Mouse (Mus musculus): Measurements from ENCODE around the gene Larp6.

The Larp6 gene

GRCm38 (mm10) chr9:60712771-60713541 lies at the start of gene Larp6:
Larp6 (plus strand) TSS chr9:60712989.
- peak in 1 of 2 experiments; percentile 39 for DNase-seq

- peak; percentile 7 to 45 for DNase-seq
Observed at GRCm38 (mm10) chr9:60664385-60664784, 48.4 kb upstream of the Larp6 start.

GRCm38 (mm10) chr9:60664866-60665265 lies 47.9 kb upstream of the Larp6 start:
- peak in 1 of 2 experiments; percentile 20 for DNase-seq

GRCm38 (mm10) chr9:60665535-60665934 lies 47.3 kb upstream of the Larp6 start:
- no peak for DNase-seq

- DNase-seq, result no peak
Observed at GRCm38 (mm10) chr9:60668886-60669285, 43.9 kb upstream of the Larp6 start.

GRCm38 (mm10) chr9:60672568-60672967 lies 40.2 kb upstream of the Larp6 start:
- no peak for DNase-seq

GRCm38 (mm10) chr9:60674780-60675179 lies 38.0 kb upstream of the Larp6 start:
- peak in 1 of 2 experiments; percentile 25 for DNase-seq

- DNase-seq, result no peak
Observed at GRCm38 (mm10) chr9:60676429-60676828, 36.4 kb upstream of the Larp6 start.

- DNase-seq, result peak; percentile 12 to 28
Observed at GRCm38 (mm10) chr9:60678913-60679312, 33.9 kb upstream of the Larp6 start.

GRCm38 (mm10) chr9:60681005-60681404 lies 31.8 kb upstream of the Larp6 start:
- peak in 1 of 2 experiments; percentile 22 for DNase-seq

GRCm38 (mm10) chr9:60682753-60683152 lies 30.0 kb upstream of the Larp6 start:
- DNase-seq, result no peak

- peak in 1 of 2 experiments; percentile 17 for DNase-seq
Observed at GRCm38 (mm10) chr9:60687415-60687814, 25.4 kb upstream of the Larp6 start.

GRCm38 (mm10) chr9:60687891-60688324 lies 24.9 kb upstream of the Larp6 start, which contains the start of gene Lrrc49:
Lrrc49 (minus strand) TSS chr9:60688158.
- DNase-seq, result peak; percentile 94 to 96

GRCm38 (mm10) chr9:60692624-60693023 lies 20.2 kb upstream of the Larp6 start:
- no peak for DNase-seq

- DNase-seq, result peak in 1 of 2 experiments; percentile 56
Observed at GRCm38 (mm10) chr9:60693986-60694385, 18.8 kb upstream of the Larp6 start.

- DNase-seq, result peak; percentile 46 to 54
Observed at GRCm38 (mm10) chr9:60696271-60696985, 16.4 kb upstream of the Larp6 start.

GRCm38 (mm10) chr9:60699581-60700231 lies 13.1 kb upstream of the Larp6 start:
- no peak for DNase-seq

GRCm38 (mm10) chr9:60707594-60707993 lies 5.2 kb upstream of the Larp6 start:
- no peak for DNase-seq

GRCm38 (mm10) chr9:60708606-60709005 lies 4.2 kb upstream of the Larp6 start:
- no peak for DNase-seq

GRCm38 (mm10) chr9:60709721-60710120 lies 3.1 kb upstream of the Larp6 start:
- DNase-seq, result no peak

- DNase-seq, result no peak
Observed at GRCm38 (mm10) chr9:60712011-60712410, 778 bp upstream of the Larp6 start.

GRCm38 (mm10) chr9:60713616-60714015 lies 827 bp downstream of the Larp6 start:
- no peak for DNase-seq

- DNase-seq, result peak; percentile 24 to 35
Observed at GRCm38 (mm10) chr9:60714191-60714590, 1.4 kb downstream of the Larp6 start.
